Mouse (Mus musculus) left cerebral cortex, postnatal 10 days (tissue): Measurements from ENCODE around the gene Ociad2. TPM values are rescaled to one million over a fixed set of nuclear protein-coding genes. Genes with fewer than 3 reads are reported as not detected.

Experiments used
- DNase-seq, 2 experiments: peaks; one replicate each; pipeline ENCODE4 v3.0.0; 2021 to 2022; ENCODE audit warnings: low spot score in 2 of 2, mixed read lengths in 1 of 2; ENCODE audit errors: extremely low spot score in 1 of 2
- intact Hi-C: fragments of 180-260 bp; cut with DNase I; formaldehyde crosslinking; loops from one replicate; pipeline ENCODE4 v1.15.1; 2025
- total RNA-seq, 2 experiments: library from RNA; stranded (reverse); gene quantifications; 2 replicates each; pipeline ENCODE4 v1.2.3; 2021

The Ociad2 gene
- 10 to 100 TPM; 48.6 to 55.2 TPM for total RNA-seq

- intact Hi-C loops = no loop called here
- no peak for DNase-seq
Measured at GRCm38 (mm10) chr5:73340723-73341235, at the start of gene Ociad2. Gene Ociad2 (minus strand): TSS chr5:73341028.

GRCm38 (mm10) chr5:73383647-73383970, 42.8 kb upstream of the Ociad2 start:
- no peak for DNase-seq
- intact Hi-C loops = loop anchor here (5.0 kb wide), 4 partner anchors 61 to 401 kb away; partner anchors contain the start of gene Ociad1

DNA sequence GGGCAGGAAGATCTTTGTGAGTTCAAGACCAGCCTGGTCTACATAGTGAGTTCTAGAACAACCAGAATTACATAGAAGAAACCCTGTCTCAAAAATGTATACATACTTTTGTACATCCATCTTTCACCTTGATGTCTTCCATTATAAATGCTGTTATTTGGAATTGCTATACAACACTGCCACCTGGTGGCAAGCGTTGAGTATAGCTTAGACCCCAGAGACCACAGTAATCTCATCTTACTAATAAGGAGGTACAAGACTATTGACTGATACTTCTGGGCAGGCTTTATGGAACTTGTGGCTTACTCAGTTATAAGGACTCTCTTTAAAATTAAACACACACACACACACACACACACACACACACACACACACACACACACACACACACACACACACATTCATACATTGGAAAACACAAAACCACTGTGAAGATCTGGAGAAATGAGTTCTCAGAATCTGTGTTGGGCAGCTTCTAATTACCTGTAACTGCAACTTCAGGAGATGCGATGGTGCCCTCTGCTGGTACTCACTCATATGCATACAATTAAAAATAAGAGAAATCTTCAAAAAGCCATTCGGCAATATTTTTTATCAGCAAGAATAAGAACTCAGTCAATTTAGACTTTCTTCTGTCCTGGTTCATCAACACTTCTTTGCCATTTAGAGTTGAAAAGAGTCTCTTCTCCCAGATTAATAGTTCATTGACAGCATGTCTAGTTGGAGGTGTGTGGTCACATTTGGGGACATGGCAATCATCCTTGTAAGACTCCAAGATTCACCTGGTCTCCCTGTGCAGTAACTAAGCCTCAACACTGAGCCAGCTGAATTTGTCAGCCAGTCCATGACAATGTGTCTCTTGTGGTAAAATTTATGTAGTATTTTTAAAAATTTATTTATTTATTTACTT, 42.2 kb upstream of the Ociad2 start:
- intact Hi-C loops = loop anchor here (5.0 kb wide), 4 partner anchors 61 to 401 kb away; partner anchors contain the start of gene Ociad1
- DNase-seq = peak; percentile 63

DNA sequence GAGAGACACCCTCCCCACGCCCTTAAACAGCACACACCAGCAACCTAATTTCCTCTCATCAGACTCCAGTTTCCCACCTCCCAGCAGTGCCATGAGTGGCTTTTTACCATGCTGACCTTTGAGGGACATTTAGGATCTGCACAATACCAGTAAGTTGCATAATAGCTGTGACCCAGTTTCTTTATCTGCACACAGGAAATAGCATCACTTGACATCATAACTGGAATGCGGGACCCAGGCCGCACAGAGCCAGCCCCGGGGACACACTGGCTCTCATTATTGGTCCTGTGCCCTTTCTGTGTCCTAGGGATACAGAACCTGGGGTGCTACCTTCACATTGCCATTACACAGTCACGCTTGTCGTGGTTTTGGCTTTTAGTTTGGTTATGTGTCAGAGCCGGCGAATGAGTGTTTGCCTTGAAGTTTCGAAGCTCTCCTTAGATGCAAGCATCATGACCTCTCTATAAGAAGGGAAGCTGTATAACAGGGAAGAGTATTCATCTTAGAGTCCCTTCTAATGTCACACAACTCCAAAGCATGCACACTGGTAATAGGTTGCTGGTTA, 41.2 kb upstream of the Ociad2 start:
- no peak for DNase-seq
- intact Hi-C loops = loop anchor here (5.0 kb wide), 4 partner anchors 60 to 400 kb away; partner anchors contain the start of gene Ociad1

- intact Hi-C loops = loop anchor here (5.0 kb wide), 4 partner anchors 59 to 399 kb away; partner anchors contain the start of gene Ociad1
- peak in 1 of 2 experiments; percentile 6 for DNase-seq
Measured at GRCm38 (mm10) chr5:73381510-73381909, 40.7 kb upstream of the Ociad2 start.

GRCm38 (mm10) chr5:73380829-73381228, 40.0 kb upstream of the Ociad2 start:
- intact Hi-C loops = loop anchor here (5.0 kb wide), 4 partner anchors 59 to 399 kb away; partner anchors contain the start of gene Ociad1
- no peak for DNase-seq

DNA sequence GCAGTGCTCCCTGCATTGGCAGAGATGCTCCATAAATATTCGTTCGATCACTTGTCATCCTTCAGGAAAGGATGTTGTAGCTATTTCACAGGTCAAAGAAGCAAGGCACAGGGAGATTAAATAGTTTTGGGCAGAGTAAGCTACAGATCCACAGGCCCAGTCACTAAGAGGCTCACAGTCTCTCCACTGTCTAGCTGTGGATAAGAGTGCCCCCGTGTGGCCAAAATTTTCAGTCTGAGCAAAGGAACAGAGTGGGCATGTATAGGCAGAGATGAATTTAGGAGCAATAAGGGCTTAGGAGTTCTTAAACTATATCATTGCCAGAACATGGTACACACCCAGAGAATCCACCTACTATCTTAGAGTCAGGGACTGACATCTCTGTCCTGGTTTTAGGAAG, 39.1 kb upstream of the Ociad2 start:
- intact Hi-C loops = loop anchor here (5.0 kb wide), 4 partner anchors 58 to 398 kb away; partner anchors contain the start of gene Ociad1
- peak; percentile 85 to 86 for DNase-seq

- intact Hi-C loops = no loop called here
- DNase-seq = no peak
Measured at GRCm38 (mm10) chr5:73376491-73376890, 35.7 kb upstream of the Ociad2 start.

GRCm38 (mm10) chr5:73376041-73376440, 35.2 kb upstream of the Ociad2 start:
- intact Hi-C loops = no loop called here

GRCm38 (mm10) chr5:73373184-73373583, 32.4 kb upstream of the Ociad2 start:
- DNase-seq = no peak
- intact Hi-C loops = loop anchor here (5.0 kb wide), 1 partner anchor 36 kb away; no protein-coding TSS in a partner anchor

More at GRCm38 (mm10) chr5:73376041-73376440, 35.2 kb upstream of the Ociad2 start:
- DNase-seq = no peak

DNA sequence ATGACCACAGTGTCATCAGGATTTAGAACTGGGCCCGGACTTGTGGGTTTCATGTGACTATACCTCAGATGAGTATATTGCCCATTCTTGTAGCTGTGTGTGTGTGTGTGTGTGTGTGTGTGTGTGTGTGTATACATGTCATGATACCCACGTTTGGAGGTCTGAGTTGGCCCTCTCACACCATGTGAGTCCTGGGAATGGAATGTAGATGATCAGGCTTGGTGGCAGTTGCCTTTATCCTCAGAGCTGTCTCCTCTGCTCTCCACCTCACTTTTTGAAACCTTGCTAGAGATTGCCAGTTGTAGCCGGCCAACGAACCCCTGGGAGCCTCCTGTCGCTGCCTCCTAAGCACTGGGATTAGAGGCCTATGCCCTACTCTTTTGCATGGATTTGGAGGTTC, 31.8 kb upstream of the Ociad2 start:
- intact Hi-C loops = loop anchor here (5.0 kb wide), 1 partner anchor 35 kb away; no protein-coding TSS in a partner anchor
- DNase-seq = no peak

- DNase-seq = no peak
- intact Hi-C loops = loop anchor here (5.0 kb wide), 1 partner anchor 32 kb away; no protein-coding TSS in a partner anchor
Measured at GRCm38 (mm10) chr5:73369731-73370130, 28.9 kb upstream of the Ociad2 start.

DNA sequence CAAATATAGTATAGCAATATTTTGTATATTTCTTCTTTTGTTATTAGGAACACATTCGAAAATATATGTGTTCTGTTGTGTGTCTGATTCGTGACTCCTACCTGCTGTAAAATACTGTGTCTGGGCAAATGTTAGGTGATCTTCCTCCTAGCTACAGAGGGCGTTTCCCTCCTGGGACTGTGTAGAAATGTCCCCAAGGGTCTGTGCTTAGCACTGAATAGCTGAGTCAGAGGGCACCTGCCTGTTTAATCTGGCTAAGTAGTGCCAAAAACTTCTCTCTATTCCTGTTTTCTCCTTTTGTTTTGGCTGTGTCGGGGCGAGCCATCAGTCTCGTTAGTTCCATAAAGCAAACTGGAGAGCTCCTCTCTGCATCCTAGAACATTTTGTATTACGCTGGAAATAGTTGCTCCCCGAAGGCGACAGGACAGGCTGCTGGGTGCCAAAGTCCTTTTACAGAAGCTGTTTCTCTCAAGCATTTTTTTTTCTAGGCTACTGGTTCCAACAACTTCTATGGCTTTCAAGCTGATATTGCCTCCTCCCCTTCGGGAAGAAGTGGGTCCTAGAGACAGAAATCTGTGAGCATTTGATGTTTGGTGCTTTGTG, 28.1 kb upstream of the Ociad2 start:
- no peak for DNase-seq
- intact Hi-C loops = no loop called here

DNA sequence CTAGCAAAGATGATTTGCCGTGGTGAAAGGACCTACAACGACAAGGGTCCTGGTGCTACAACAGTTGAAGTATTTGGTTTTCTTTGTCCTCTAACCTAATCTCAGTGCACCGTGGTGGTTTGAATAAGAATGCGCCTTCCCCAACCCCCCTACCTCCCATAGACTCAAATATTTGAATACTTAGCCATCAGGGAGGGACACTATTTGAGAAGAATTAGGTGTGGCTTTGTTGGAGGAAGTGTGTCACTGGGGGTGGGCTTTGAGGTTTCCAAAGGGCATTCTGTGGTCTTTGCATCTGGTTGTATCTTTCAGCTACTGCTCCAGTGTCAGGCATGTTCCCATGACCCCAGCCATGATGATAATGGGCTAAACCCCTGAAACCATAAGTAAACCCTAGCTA, 27.1 kb upstream of the Ociad2 start:
- intact Hi-C loops = no loop called here
- DNase-seq = no peak

DNA sequence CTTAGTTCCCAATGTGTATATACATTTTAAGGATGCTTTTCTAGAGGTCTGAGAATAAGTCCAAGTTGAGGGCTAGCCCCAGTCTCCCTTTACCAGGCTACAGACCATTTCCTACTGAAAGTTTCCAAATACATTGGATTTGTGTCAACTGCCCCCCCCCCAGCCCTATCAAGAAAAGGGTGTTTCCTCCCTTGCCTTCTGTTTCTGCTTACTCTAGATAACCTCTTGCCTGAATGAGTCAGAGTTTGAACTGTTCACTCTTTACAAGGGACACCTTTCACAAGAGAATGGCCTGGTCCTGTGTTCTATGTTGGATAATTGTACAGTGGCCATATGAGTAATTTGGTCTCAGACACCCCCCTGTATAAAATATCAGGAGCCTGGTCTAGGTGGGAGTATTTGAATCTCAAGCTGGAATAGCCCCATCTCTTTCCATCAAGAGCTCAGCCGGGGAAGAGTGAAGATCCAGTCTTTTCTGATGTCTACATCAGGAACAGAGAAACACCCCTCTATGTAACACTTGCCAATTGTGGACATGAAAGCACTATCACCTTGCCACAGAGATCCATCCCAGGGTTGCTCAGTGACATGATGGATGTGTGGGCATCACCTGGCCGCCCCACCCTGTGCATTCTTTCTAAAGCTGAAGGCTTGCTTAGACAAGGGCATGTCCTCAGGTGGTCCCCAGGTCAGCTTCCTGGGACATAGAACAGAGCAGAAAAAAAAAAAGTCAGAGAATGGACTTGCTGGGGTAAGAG, 23.5 kb upstream of the Ociad2 start:
- intact Hi-C loops = no loop called here
- DNase-seq = no peak

DNA sequence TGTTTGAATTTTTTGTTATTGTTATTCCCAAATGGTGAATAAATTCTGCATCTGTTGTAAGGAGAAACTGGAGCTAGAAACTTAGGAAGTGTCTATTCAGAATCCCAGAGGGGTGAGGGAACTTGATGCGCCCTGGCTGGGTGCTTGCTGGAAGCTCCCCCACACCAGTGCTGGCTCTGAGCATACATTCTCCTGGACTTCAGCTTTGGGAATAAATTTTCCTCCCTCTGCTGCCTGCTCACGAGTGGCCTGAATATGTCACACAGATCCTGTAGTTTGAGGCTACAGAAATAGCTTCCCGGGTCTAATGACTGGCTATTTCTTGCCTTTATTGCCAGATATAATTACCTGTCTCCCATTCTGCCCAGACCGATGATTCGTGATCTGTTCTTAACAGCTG, 22.0 kb upstream of the Ociad2 start:
- no peak for DNase-seq
- intact Hi-C loops = no loop called here

GRCm38 (mm10) chr5:73362338-73362737, 21.5 kb upstream of the Ociad2 start:
- no peak for DNase-seq
- intact Hi-C loops = no loop called here

- no peak for DNase-seq
- intact Hi-C loops = no loop called here
Measured at GRCm38 (mm10) chr5:73360240-73360639, 19.4 kb upstream of the Ociad2 start.
